In genomic region chr10:21382914-21383313, GRCm38 (mm10) we compare ENCODE assay signal across 8 mouse cellular contexts. TPM values are rescaled to one million over a fixed set of nuclear protein-coding genes. Genes with fewer than 3 reads are reported as not detected.
DNase-seq lines count a peak whose midpoint lies in the region; ATAC-seq and TF ChIP-seq lines count a peak whose summit lies in the region.
"Had no signal": no experiment of that assay in that cellular context is flagged by ENCODE, and none has a peak within 500 bp of the region (broad histone marks: within the 10 kb centered on the region; RNA-seq: fewer than 3 reads in every experiment).

No protein-coding gene starts in this region.

- no peaks in the 10 kb centered on the region for H3K79me2 ChIP-seq in C2C12 (ENCODE audit: control insufficient read depth, insufficient read depth)

- H3K9me3 ChIP-seq in kidney, embryonic 14.5 days (ENCODE audit: control insufficient read depth, low read length) = no peaks in the 10 kb centered on the region
- no peaks in the 10 kb centered on the region for H3K9me3 ChIP-seq in ES-E14 (ENCODE audit: control insufficient read depth, insufficient read depth, low read depth, low read length)

- H3ac ChIP-seq in C2C12 (ENCODE audit: control insufficient read depth, insufficient read length, low read depth) = no peak overlapping the region

- 23% methylated on average over 6 of the region's 6 CpGs for WGBS in kidney, embryonic 14.5 days

- peak; percentile 67 for DNase-seq in kidney, postnatal 14 days
- peak; percentile 39 for DNase-seq in ES-E14 (ENCODE audit: low read depth, low spot score)
- DNase-seq in layer of hippocampus, adult 9-11 months = peak; percentile 49
- peak; percentile 82 for DNase-seq in telencephalon, adult 2 months (ENCODE audit: low read depth, low spot score)

- ATAC-seq in kidney, embryonic 14.5 days (ENCODE audit: low FRiP score, low TSS enrichment) = no peak

- no peak overlapping the region for H3K4me3 ChIP-seq in kidney, embryonic 14.5 days (ENCODE audit: low read length)
- H3K4me3 ChIP-seq in C2C12 (ENCODE audit: insufficient read depth, poor library complexity, severe bottlenecking) (no peak overlapping the region), ES-E14 (ENCODE audit: insufficient read depth in 1 of 2, low read depth in 1 of 2, low read length in 2 of 2, poor library complexity in 1 of 2, severe bottlenecking in 1 of 2) (no peak overlapping the region)
- H3K4me3 ChIP-seq in cortical plate, adult 2 months (ENCODE audit: insufficient read depth, low read length) = no peak overlapping the region

- TF ChIP-seq CTCF in C2C12 (IDR thresholded peaks at IDR 0.05; ENCODE audit: control insufficient read depth, insufficient read depth, insufficient read length) = peak; percentile 23
- TF ChIP-seq CTCF in cortical plate, adult 2 months (IDR thresholded peaks at IDR 0.05; ENCODE audit: extremely low read depth, insufficient read depth, low read length) = 0 out of 2 replicates have a peak, but pooled peaks have one; percentile 19

- H3K4me2 ChIP-seq in kidney, embryonic 14.5 days (replicated peaks; ENCODE audit: low read depth, low read length) = no peak overlapping the region

- H3K36me3 ChIP-seq in kidney, embryonic 14.5 days (ENCODE audit: control insufficient read depth, insufficient read depth, low read length) = no peaks in the 10 kb centered on the region
- H3K36me3 ChIP-seq in C2C12 (ENCODE audit: control insufficient read depth, insufficient read depth) (no peaks in the 10 kb centered on the region), ES-E14 (ENCODE audit: control insufficient read depth, insufficient read depth, low read length, poor library complexity, severe bottlenecking) (no peaks in the 10 kb centered on the region)

- no peaks in the 10 kb centered on the region for H3K4me1 ChIP-seq in kidney, embryonic 14.5 days (ENCODE audit: control insufficient read depth, insufficient read depth, low read length)
- no peaks in the 10 kb centered on the region for H3K4me1 ChIP-seq in ES-E14 (ENCODE audit: control insufficient read depth in 2 of 2, insufficient read depth in 2 of 2, low read length in 2 of 2, poor library complexity in 1 of 2)
- H3K4me1 ChIP-seq in cortical plate, adult 2 months (ENCODE audit: control insufficient read depth, insufficient read depth, low read length) = no peaks in the 10 kb centered on the region

- H3K9ac ChIP-seq in kidney, embryonic 14.5 days (ENCODE audit: low read depth, low read length) = no peak overlapping the region
- no peak overlapping the region for H3K9ac ChIP-seq in ES-E14 (ENCODE audit: insufficient read depth, low read depth, low read length, poor library complexity, severe bottlenecking)

- no peaks in the 10 kb centered on the region for H3K79me3 ChIP-seq in C2C12 (ENCODE audit: low read depth)

- TF ChIP-seq POLR2A in cortical plate, adult 2 months (IDR thresholded peaks at IDR 0.05; ENCODE audit: extremely low read depth, insufficient read depth, low read length) = no peak

- H3K27ac ChIP-seq in kidney, embryonic 14.5 days (ENCODE audit: low read depth, low read length) = no peak overlapping the region
- no peak overlapping the region for H3K27ac ChIP-seq in ES-E14 (ENCODE audit: insufficient read depth, low read depth, low read length, poor library complexity, severe bottlenecking)
- H3K27ac ChIP-seq in cortical plate, adult 2 months (ENCODE audit: insufficient read depth, low read length) = no peak overlapping the region

- in situ Hi-C loops in ES-E14 (cut with MboI; ENCODE audit: low sequenced_read_pairs in 2 of 2, unreplicated experiment in 2 of 2) = loop anchor here (5.0 to 10.0 kb wide), 2 partner anchors 622 to 624 kb away; no protein-coding TSS in a partner anchor

- no peaks in the 10 kb centered on the region for H3K27me3 ChIP-seq in kidney, embryonic 14.5 days (ENCODE audit: control insufficient read depth, insufficient read depth, low read length)
- H3K27me3 ChIP-seq in C2C12 (ENCODE audit: control insufficient read depth, insufficient read depth, insufficient read length) = peaks cover 5% of the 10 kb centered on the region

TF ChIP-seq in C2C12, 6 proteins besides CTCF, POLR2A, EP300 and RAD21:
- TF ChIP-seq USF1 (IDR thresholded peaks at IDR 0.05; ENCODE audit: low read depth) (no peak), FOSL1 (IDR thresholded peaks at IDR 0.05; ENCODE audit: insufficient read depth, low read length, poor library complexity, severe bottlenecking) (no peak), MYOD1 (IDR thresholded peaks at IDR 0.05; ENCODE audit: control insufficient read depth, insufficient read length, low read depth) (no peak)

TF ChIP-seq in ES-E14, 5 proteins besides CTCF, POLR2A, EP300 and RAD21:
- no peak for TF ChIP-seq MAFK (IDR thresholded peaks at IDR 0.05; ENCODE audit: insufficient read depth, low read depth, low read length)
- TF ChIP-seq ZC3H11A (IDR thresholded peaks at IDR 0.05; ENCODE audit: borderline replicate concordance, low read depth, low read length) = peak; percentile 91

RNA-seq across cellular contexts. Expression of gene Aldh8a1, which starts 5.8 kb away (rescaled TPM):
- 0.30 and 0.72 TPM in 2 replicates for polyA plus RNA-seq in kidney, embryonic 14.5 days (2014; fragmentation: Nextera tagmentation; extraction: Ambion mirVana)
- polyA plus RNA-seq in C2C12 (2012; fragmentation: generic; extraction: Trizol) = not detected
- 0.13 TPM in 1 of 2 replicates, not detected in the other for total RNA-seq in ES-E14 (2012; rRNA removed)
- 0.11 and 0.38 TPM in 2 replicates for polyA plus RNA-seq in cortical plate, adult 2 months (2012; rRNA removed)
- polyA plus RNA-seq: heart, embryonic 14.5 days had no signal
